Mouse (Mus musculus) hindbrain, embryonic 12.5 days (tissue): ENCODE results near the gene Nab2. TPM values are rescaled to one million over a fixed set of nuclear protein-coding genes. Genes with fewer than 3 reads are reported as not detected.
A peak's percentile ranks its signal among the peaks of the same experiment; 100 is the strongest.

Experiments used
- ATAC-seq: fragments of 200-750 bp; cut with Nextera tagmentation; 2 replicates; pipeline ENCODE4 v1.8.0; 2017; ENCODE audit warnings: moderate TSS enrichment; ENCODE audit not compliant: low FRiP score
- H3K27ac ChIP-seq: fragments of 300-500 bp; sonication (generic); 2 replicates; pipeline ENCODE4 v1.5.1; 2016; ENCODE audit warnings: mild to moderate bottlenecking
- H3K27me3 ChIP-seq: fragments of 300-500 bp; sonication (generic); 2 replicates; pipeline ENCODE4 v1.6.1; 2016; ENCODE audit warnings: mild to moderate bottlenecking
- H3K36me3 ChIP-seq: fragments of 300-500 bp; sonication (generic); 2 replicates; pipeline ENCODE4 v1.6.1; 2016; ENCODE audit warnings: mild to moderate bottlenecking
- H3K4me1 ChIP-seq: fragments of 300-500 bp; sonication (generic); 2 replicates; pipeline ENCODE4 v1.6.1; 2016
- H3K4me2 ChIP-seq: fragments of 300-500 bp; sonication (generic); replicated peaks from 2 replicates; pipeline ENCODE4 v1.6.1; 2016; ENCODE audit warnings: mild to moderate bottlenecking
- H3K4me3 ChIP-seq: fragments of 300-500 bp; sonication (generic); 2 replicates; pipeline ENCODE4 v1.5.1; 2016; ENCODE audit warnings: mild to moderate bottlenecking
- H3K9ac ChIP-seq: fragments of 300-500 bp; sonication (generic); 2 replicates; pipeline ENCODE4 v1.6.1; 2016; ENCODE audit warnings: mild to moderate bottlenecking, moderate library complexity
- H3K9me3 ChIP-seq: fragments of 300-500 bp; sonication (generic); replicated peaks from 2 replicates; pipeline ENCODE4 v1.6.1; 2016; ENCODE audit warnings: mild to moderate bottlenecking
- WGBS: fragments of 180-500 bp; shearing (Covaris S2); methylation state at CpG from one replicate; pipeline ENCODE4 v1.1.7; 2016; 5-methylcytosine and 5-hydroxymethylcytosine counted together
- polyA plus RNA-seq: library from polyadenylated mRNA; unstranded; fragments of >200 nt; fragmentation: Nextera tagmentation; extraction: Ambion mirVana; gene quantifications from 2 replicates; pipeline ENCODE4 v1.2.1, GENCODE M21; 2016

Gene Nab2
- polyA plus RNA-seq = 6.8 and 8.9 TPM in 2 replicates

DNA sequence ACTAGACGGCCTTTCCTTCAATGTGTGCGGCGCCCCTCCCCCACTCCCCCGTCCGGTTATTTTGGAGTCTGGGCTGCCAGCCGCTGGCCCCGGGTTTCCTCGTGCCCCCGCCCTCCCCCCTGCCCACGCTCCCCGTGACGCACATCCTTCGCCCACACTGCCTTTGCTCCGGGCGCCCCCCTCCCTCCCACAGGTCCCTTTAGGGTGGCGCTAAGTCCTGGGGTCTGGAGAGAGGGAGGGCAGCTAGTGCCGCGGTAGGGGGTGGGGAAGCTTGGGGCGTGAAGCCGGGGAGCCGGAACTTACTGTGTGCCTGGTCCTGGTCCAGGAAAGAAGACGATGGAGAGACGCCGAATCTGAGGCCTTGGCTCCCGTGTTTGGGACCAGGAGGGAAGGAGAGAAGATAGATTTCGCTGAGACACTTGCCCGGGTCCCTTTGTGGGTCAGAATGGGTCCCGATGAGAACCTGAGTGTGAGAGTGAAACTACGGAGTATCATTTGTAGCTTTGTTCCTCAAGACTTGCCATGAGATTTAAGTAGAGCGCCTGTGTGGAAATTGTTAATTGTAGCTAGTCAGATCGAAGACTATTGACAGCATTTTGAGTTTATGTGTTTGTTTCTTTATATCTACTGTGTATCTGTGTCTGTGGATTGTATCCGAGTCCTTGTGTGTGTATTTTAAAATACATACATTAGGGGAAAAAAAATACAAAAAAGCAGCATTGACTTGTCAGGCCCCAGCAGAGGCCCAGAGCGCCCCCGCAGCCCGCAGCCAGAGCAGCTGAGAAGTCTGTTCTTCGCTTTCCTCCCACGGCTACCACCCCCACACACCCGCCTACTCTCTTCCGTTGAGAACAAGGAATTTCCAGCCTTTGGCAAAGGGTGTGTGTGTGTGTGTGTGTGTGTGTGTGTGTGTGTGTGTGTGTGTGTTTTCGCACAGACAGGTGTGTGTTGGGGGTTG is at the start of gene Nab2:
Nab2 (minus strand) TSS at position 476 of the 958 bp plus-strand sequence.
- peak within 1 kb of the TSS; percentile 77 for H3K4me2 ChIP-seq
- peak within 1 kb of the TSS; percentile 85 for H3K27ac ChIP-seq
- peaks cover 56% of the 10 kb centered on the region for H3K4me1 ChIP-seq
- peak within 1 kb of the TSS; percentile 51 for H3K4me3 ChIP-seq
- H3K9ac ChIP-seq = peak within 1 kb of the TSS; percentile 65
- peaks cover 63% of the 10 kb centered on the region for H3K27me3 ChIP-seq
- WGBS = 2% methylated on average over 40 of the region's 40 CpGs
- ATAC-seq = 0 out of 2 replicates have a peak, but pooled peaks have one; percentile 11
- H3K9me3 ChIP-seq = no peaks in the 10 kb centered on the region
- no peaks in the 10 kb centered on the region for H3K36me3 ChIP-seq

DNA sequence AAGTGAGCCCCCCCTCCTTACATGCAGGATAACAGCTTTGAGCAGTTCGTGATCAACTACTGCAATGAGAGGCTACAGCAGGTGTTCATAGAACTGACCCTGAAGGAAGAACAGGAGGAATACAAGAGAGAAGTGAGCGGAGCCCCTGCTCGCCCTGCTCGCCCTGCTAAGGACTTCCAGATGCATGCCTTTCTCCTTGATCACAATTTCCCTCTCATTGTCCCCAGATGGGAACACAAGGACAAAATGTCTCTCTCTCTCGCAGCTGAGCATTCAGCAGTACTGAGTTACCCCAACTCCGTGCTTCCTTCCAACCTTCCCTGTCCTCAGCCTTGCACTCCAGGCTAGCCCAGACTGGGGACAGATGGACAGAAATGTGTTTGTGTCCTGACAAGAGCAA is 44.4 kb upstream of the Nab2 start:
- Histone ChIP-seq H3K4me3 (no peak overlapping the region), H3K9me3 (no peaks in the 10 kb centered on the region), H3K4me2 (no peak overlapping the region), H3K36me3 (no peaks in the 10 kb centered on the region), H3K27me3 (no peaks in the 10 kb centered on the region), H3K4me1 (no peaks in the 10 kb centered on the region), H3K27ac (no peak overlapping the region), H3K9ac (no peak overlapping the region)
- no peak for ATAC-seq
- WGBS = 65% methylated on average over 6 of the region's 6 CpGs

DNA sequence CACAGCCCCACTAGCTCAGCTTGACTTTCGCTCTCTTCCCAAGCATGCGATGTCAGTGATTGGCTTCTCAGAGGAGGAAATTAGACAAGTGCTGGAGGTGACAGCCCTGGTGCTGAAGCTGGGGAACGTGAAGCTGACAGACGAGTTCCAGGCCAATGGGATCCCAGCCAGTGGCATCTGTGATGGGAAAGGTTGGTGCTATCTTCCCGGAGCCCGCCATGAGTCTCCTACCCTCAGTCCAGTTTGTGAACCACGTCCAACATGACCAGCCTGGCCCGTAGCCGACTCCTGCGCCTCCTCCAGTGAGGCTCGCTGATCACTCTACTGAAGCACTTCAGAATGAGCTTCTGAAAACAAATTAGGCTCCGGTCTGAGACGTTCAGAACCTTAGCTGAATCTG is 42.0 kb upstream of the Nab2 start:
- Histone ChIP-seq H3K4me1 (no peaks in the 10 kb centered on the region), H3K36me3 (no peaks in the 10 kb centered on the region), H3K27ac (no peak overlapping the region), H3K4me2 (no peak overlapping the region), H3K9ac (no peak overlapping the region), H3K9me3 (no peaks in the 10 kb centered on the region), H3K27me3 (no peaks in the 10 kb centered on the region), H3K4me3 (no peak overlapping the region)
- WGBS = 87% methylated on average over 13 of the region's 13 CpGs
- no peak for ATAC-seq

DNA sequence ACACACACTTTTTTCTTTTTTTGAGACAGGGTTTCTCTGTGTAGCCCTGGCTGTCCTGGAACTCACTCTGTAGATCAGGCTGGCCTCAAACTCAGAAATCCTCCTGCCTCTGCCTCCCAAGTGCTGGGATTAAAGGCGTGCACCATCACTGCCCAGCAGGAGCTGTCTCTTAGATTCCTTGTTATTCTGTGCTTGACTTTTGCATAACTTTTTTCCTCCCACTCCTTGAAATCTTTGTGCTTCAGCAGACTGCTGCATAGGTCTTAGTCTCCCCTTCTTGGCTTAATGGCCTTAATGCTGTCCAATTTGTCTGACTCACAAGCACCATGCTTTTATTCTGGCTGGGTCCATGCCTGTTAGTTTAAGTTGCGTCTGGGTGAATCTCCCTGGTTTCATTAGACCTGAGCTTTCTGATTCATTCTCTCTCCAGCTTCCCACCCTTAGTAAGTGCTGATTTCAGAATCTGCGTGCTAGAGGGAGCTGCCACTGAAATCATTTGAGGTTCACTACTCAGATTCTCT is 40.5 kb upstream of the Nab2 start:
- 78% methylated on average over 3 of the region's 3 CpGs for WGBS
- H3K36me3 ChIP-seq = no peaks in the 10 kb centered on the region
- no peak overlapping the region for H3K4me2 ChIP-seq
- no peak overlapping the region for H3K9ac ChIP-seq
- no peak for ATAC-seq
- no peaks in the 10 kb centered on the region for H3K27me3 ChIP-seq
- no peak overlapping the region for H3K4me3 ChIP-seq
- H3K9me3 ChIP-seq = no peaks in the 10 kb centered on the region
- no peak overlapping the region for H3K27ac ChIP-seq
- no peaks in the 10 kb centered on the region for H3K4me1 ChIP-seq

DNA sequence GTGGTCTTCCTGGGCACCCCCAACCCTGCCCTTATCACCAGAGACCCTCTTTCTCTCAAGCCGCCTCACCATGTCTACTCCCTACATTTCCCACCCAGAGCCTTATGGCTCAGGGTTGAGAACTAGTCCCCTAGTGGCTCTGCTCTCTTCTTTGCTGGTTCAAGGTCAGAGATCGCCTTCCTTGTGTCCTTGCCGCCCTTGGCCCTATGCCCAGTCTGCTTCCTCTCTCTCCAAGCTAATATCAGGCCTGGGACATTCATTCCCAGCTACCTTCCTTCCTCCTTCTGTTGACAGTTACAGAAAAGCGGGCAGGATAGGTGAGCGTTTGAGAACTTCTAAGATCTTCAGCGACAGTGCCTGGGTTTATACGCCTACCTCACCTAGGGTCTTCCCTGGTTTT is 39.4 kb upstream of the Nab2 start:
- ATAC-seq = no peak
- no peaks in the 10 kb centered on the region for H3K9me3 ChIP-seq
- WGBS = 89% methylated on average over 7 of the region's 7 CpGs
- no peak overlapping the region for H3K4me3 ChIP-seq
- H3K27ac ChIP-seq = no peak overlapping the region
- H3K4me2 ChIP-seq = no peak overlapping the region
- no peaks in the 10 kb centered on the region for H3K27me3 ChIP-seq
- H3K4me1 ChIP-seq = no peaks in the 10 kb centered on the region
- no peaks in the 10 kb centered on the region for H3K36me3 ChIP-seq
- no peak overlapping the region for H3K9ac ChIP-seq

DNA sequence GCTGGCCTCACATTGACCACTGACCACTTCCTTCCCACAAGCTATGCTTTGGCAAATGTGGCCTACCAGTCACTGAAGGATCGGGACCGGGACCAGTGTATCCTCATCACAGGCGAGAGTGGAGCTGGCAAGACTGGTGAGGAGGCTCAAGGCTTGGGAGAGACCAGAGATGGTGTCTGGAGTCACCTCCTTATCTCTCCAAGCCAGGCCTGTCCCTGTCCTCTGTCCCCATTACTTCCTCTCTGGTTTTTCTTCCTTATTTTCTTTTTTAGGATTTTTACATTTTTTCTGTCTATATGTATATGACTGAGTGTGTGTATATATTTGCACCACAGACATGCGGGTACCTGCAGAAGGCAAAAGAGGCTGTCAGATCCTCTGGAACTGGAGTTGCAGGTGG is 37.4 kb upstream of the Nab2 start:
- Histone ChIP-seq H3K27ac (no peak overlapping the region), H3K4me1 (no peaks in the 10 kb centered on the region), H3K27me3 (no peaks in the 10 kb centered on the region), H3K4me3 (no peak overlapping the region), H3K9ac (no peak overlapping the region), H3K4me2 (no peak overlapping the region), H3K9me3 (no peaks in the 10 kb centered on the region), H3K36me3 (no peaks in the 10 kb centered on the region)
- WGBS = 94% methylated on average over 4 of the region's 4 CpGs
- no peak for ATAC-seq

DNA sequence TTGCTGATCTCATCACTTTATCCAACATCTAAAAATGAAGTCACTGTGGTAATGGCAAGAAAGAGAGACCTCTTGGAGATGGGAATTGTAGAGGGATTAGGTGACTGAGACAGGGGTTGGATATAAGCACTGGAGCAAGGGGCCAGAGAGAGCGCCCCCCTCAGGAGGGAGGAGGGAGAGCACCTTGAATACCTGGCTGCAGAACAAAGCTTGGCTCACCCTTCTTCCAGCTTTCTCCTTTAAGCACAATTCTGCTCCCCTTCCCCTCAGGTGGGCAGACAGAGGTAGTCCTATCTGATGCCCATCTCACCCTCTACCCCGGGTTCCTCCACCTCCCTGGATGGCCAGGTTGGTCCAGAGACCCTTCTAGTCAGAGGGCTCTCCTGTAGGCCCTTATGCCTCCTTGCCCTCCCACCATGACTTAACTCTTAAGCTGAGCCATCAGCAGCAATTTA is 36.4 kb upstream of the Nab2 start, which contains the start of gene Myo1a:
Myo1a (plus strand) TSS at position 405 of the 455 bp plus-strand sequence.
- no peaks in the 10 kb centered on the region for H3K36me3 ChIP-seq
- H3K9me3 ChIP-seq = no peaks in the 10 kb centered on the region
- 68% methylated on average over 2 of the region's 2 CpGs for WGBS
- ATAC-seq = no peak
- no peak within 1 kb of the TSS for H3K4me3 ChIP-seq
- H3K4me2 ChIP-seq = no peak within 1 kb of the TSS
- no peaks in the 10 kb centered on the region for H3K4me1 ChIP-seq
- no peak within 1 kb of the TSS for H3K9ac ChIP-seq
- H3K27me3 ChIP-seq = no peaks in the 10 kb centered on the region
- H3K27ac ChIP-seq = no peak within 1 kb of the TSS

DNA sequence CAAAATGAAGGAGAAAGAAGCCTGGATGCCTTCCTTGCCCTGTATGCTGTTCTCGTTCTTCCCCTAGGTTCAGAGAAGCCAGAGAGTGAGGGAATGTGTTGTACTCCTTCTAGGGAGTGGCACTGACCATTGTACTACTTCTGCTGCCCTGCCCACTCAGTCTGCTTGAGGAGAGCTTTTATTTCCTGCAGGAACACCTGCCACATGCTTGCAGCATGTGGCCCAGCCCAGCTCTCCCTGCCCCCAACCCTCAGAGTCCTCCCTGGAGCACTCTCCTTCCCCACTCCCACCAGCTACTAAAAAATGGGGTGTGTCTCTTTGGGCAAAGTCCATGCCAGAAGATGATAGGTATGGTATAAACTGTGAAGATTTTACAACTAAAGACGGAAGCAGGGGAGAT is 35.9 kb upstream of the Nab2 start:
- Histone ChIP-seq H3K36me3 (peaks cover under 1% of the 10 kb centered on the region; the same call in 1 of the 2 replicates), H3K4me3 (no peak overlapping the region), H3K27ac (no peak overlapping the region), H3K27me3 (no peaks in the 10 kb centered on the region), H3K9ac (no peak overlapping the region), H3K4me1 (no peaks in the 10 kb centered on the region), H3K4me2 (no peak overlapping the region), H3K9me3 (no peaks in the 10 kb centered on the region)
- 61% methylated on average over 2 of the region's 2 CpGs for WGBS
- ATAC-seq = no peak

DNA sequence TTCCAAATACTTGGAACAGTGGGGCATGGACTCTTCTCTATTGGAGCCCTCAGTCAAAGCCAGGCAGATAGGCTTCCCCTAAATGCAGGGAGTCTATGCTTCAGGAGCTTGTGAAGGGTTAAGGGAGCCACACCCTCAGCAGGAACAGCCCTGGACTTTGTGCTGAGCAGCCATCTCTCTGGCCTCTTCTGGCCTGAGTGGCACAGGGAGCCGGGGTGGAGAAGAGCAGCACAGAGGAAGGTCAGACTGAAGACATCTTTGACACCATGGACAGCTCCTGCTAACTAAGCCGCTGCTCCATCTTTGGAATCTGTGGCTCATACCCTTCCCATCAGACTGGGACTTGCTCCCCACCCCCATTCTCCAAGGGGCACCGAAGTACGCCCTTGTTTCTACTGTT is 34.9 kb upstream of the Nab2 start:
- Histone ChIP-seq H3K4me2 (no peak overlapping the region), H3K9ac (no peak overlapping the region), H3K27ac (no peak overlapping the region), H3K36me3 (peaks cover 8% of the 10 kb centered on the region; the same call in 1 of the 2 replicates), H3K4me3 (no peak overlapping the region), H3K27me3 (no peaks in the 10 kb centered on the region), H3K4me1 (no peaks in the 10 kb centered on the region), H3K9me3 (no peaks in the 10 kb centered on the region)
- no peak for ATAC-seq
- WGBS = 47% methylated on average over 4 of the region's 4 CpGs

DNA sequence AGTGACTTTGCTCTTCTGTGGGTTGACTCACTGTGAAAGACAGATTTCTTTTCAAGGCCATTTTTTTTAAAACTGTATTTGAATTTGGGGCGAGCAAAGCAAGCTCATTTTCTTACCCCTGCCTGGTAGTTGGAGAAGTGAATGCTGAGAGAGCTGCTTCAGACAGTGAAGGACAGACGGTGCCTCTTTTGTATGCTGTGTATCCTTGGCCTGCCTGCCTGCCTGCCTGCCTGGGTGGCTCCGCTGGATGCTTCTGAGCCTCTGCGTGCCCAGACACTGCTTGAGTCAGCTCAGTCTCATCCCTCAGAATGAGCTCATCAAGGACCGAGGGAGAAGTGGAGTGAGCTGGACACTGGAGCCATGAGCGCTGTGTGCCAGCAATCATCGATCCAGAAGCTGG is 30.6 kb upstream of the Nab2 start:
- no peaks in the 10 kb centered on the region for H3K9me3 ChIP-seq
- ATAC-seq = no peak
- H3K4me2 ChIP-seq = no peak overlapping the region
- 93% methylated on average over 7 of the region's 7 CpGs for WGBS
- no peak overlapping the region for H3K27ac ChIP-seq
- H3K4me1 ChIP-seq = no peaks in the 10 kb centered on the region
- H3K27me3 ChIP-seq = no peaks in the 10 kb centered on the region
- no peak overlapping the region for H3K9ac ChIP-seq
- peaks cover 28% of the 10 kb centered on the region for H3K36me3 ChIP-seq
- H3K4me3 ChIP-seq = no peak overlapping the region

DNA sequence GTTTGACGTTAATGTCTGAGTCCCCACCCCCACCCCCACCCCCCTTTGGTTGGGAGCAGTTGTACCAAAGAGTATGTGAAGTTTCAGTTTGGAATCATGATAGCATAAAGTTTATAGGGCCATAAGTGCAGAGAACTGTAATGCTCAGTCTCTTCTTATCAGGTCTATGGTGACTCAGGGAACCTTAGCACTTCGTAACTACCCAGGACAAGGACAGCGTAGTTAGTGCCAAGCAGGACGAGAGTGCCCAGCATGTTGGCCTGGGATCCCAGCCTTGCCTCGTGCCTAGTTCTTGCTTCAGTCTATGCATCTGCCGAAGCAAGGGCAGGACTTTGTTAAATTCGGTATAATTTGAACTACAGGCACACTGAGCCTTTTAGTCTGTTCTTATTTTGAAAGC is 27.4 kb upstream of the Nab2 start:
- Histone ChIP-seq H3K27ac (no peak overlapping the region), H3K9ac (no peak overlapping the region), H3K4me3 (no peak overlapping the region), H3K9me3 (no peaks in the 10 kb centered on the region), H3K4me2 (no peak overlapping the region), H3K4me1 (no peaks in the 10 kb centered on the region), H3K36me3 (peaks cover 43% of the 10 kb centered on the region), H3K27me3 (no peaks in the 10 kb centered on the region)
- WGBS = 95% methylated on average over 7 of the region's 7 CpGs
- ATAC-seq = no peak

DNA sequence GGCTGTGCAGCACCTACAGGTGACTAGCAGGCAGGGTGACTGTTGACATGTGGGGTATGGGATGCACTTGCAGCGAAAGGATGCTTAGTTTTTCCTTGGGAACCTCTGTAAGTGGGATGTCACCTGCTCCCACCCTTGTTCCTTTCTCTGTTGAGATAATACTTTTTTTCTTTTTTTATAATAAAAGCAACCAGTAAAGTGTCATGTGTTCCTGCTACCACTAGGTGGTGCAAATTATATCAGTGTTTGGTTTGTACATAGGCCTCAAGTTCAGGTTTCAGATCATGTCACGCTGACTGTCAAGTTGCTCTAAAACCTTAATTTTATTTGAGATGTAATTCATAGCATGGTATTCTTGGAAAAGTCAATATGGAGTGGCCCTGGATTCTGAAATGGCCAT is 26.3 kb upstream of the Nab2 start:
- 68% methylated on average over 2 of the region's 2 CpGs for WGBS

More for the DNA sequence above, 26.3 kb upstream of the Nab2 start:
- H3K27me3 ChIP-seq = no peaks in the 10 kb centered on the region
- no peak overlapping the region for H3K4me2 ChIP-seq
- peaks cover 46% of the 10 kb centered on the region for H3K36me3 ChIP-seq
- H3K9ac ChIP-seq = no peak overlapping the region
- H3K9me3 ChIP-seq = no peaks in the 10 kb centered on the region
- ATAC-seq = no peak
- no peak overlapping the region for H3K27ac ChIP-seq
- H3K4me3 ChIP-seq = no peak overlapping the region
- no peaks in the 10 kb centered on the region for H3K4me1 ChIP-seq
